Mouse (Mus musculus): ENCODE results near the gene Tnpo2.

DNA sequence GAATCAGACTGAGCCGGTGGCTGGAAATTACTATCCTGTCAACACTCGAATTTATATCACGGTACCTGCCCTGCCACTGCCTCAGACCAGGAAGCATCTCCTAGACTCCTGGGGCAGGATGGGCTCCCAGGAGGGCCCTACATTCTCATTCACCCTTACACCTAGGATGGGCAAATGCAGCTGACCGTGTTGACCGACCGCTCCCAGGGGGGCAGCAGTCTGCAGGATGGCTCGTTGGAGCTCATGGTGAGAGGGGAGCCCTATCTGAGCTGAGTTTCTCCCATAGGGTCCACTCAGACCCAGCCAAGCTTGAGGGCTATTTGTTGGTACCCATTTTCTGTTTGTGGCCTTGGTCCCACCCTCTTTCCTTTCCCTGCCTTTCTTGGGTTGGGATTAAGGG, 58.9 kb downstream of the Tnpo2 start:
- TF ChIP-seq CTCF (IDR thresholded peaks at IDR 0.05; ENCODE audit: low read depth): no peak
- TF ChIP-seq EP300 (optimal IDR thresholded peaks at IDR 0.05): no peak

Data from stomach, postnatal 0 days (tissue).